Mouse (Mus musculus) ovary, postnatal 10 days (tissue): ENCODE measurements around the gene Lrrc8b.

Experiments
- DNase-seq: peaks from one replicate; pipeline ENCODE4 v3.0.0; 2022; ENCODE audit warnings: low spot score

Gene Lrrc8b

GRCm38 (mm10) chr5:105418851-105419250 is 3.3 kb downstream of the Lrrc8b start:
- DNase-seq: no peak

DNA sequence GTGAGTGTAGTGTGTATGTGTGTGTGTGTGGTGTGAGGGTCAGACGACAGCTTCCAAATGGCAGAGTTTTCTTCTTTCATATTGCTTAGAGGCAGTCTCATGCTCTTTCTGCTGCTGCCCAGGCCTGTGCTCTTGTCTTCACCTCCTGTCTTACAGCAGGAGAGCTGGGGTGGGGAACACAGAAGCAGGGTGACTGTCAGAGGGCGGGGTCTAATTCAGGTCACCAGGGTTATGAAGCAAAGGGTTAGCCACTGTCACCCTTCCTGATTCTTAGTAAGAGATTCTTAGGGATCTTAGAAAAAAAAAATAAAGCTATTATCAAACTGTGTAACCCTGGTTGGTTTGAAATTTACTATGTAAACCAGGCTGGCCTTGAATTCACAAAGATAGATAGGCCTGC is 10.0 kb downstream of the Lrrc8b start:
- DNase-seq: no peak

GRCm38 (mm10) chr5:105427326-105427725 is 11.8 kb downstream of the Lrrc8b start:
- no peak for DNase-seq

GRCm38 (mm10) chr5:105428265-105428974 is 12.8 kb downstream of the Lrrc8b start:
- no peak for DNase-seq

DNA sequence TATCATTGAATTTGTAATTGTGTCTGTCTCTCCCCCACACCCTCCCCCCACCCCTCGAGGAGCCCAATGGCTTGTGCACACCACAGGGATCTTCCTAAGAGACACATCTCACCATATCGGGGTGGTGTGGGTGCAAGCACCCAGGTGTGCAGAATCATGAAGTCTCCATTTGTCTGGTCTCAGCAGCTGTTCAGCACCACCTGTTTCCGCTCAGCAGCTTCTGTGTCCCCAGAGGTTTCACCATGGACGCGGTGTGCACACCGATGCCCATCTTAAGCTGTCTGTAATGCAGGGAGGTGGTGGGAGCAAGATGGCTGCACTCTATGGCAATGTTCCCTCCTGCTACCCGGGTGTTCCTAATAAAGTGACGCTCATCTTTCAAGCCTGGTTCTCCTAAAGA is 14.6 kb downstream of the Lrrc8b start:
- DNase-seq: no peak

- DNase-seq: no peak
These were observed 24.0 kb downstream of the Lrrc8b start for GRCm38 (mm10) chr5:105439608-105440007.

DNA sequence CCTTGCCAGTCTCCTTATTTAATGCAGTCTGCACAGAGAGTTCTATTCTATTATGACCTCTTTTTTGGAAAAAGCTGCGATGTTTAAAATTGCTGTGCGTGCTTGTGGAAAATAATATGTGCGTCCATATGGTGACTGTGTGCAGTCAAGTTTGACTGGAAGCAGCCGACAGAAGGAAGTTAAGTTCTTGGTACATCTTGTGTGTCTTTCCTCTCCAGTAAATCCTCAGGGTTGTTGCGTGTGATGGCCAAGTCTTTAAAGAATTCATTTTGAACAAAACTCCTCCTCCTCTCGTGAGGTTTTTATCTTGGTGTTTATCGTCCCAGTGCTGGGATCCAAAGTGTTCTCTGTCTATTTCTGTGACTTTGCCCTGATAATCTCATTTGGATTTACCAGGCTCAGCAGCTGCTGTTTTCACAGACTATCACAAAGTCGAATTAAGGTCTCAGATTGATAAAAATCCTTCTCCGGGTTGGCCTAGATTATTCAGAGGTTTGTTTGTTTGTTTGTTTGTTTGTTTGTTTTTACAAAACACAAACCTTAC is 25.5 kb downstream of the Lrrc8b start:
- DNase-seq: no peak

DNA sequence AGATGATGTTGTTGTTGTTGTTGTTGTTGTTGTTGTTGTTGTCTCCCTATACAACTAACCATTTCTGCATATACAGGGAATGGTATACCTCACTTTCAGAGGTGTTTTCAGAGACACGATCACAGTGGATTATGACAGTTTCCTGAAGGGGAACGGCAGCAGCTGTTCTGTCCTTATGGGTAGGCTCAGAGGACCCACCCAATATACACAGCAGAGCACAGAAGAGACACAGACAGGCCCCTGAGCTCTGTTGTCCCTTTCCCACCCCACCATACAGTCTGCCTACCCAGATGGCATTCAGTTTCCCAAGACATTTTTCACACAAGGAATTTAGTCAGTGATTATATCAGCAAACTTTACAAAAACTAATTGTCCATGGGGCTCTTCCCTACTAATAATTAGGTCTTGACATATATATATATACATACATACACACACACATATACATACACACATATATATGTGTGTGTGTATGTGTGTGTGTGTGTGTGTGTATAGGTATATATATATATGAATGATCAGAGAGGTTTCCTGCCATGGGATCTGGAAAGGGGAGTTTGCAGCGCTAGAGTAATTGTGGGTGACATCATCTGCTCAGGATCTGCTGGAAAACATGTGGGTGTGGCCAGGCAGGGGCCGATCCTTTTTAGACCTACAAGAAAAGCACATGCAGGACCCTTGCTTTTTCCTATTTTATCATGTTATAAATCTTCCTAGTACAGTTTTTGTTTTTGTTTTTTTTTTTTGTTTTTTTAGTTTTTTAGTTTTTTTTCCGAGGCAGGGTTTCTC is 26.8 kb downstream of the Lrrc8b start:
- DNase-seq: no peak

- DNase-seq: no peak
These were observed 27.7 kb downstream of the Lrrc8b start for GRCm38 (mm10) chr5:105443057-105443815.

GRCm38 (mm10) chr5:105445686-105446085 is 30.1 kb downstream of the Lrrc8b start:
- DNase-seq: no peak

GRCm38 (mm10) chr5:105454105-105454504 is 38.5 kb downstream of the Lrrc8b start:
- no peak for DNase-seq

GRCm38 (mm10) chr5:105459077-105459476 is 43.5 kb downstream of the Lrrc8b start:
- DNase-seq: no peak

- no peak for DNase-seq
These were observed 45.0 kb downstream of the Lrrc8b start for GRCm38 (mm10) chr5:105460551-105460950.

DNA sequence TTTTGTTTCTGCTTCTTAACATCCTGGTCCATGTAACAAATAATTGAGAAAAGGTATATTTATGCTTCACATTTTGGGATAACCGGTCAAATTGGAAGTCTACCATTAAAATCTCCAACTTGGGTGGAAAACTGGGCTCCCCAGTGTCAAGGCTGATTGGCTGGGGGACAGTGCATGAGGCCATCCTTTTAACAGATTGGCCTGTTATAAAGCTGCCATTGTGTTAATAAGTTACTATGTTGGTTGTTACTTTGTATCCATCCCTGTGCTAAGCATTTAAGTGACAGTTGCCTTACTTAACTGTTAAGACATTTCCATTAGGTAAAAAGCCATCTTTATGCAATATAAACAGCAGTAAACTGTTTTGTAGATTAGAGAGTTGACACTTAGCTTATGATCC is 45.5 kb downstream of the Lrrc8b start:
- no peak for DNase-seq

- no peak for DNase-seq
These were observed 49.1 kb downstream of the Lrrc8b start for GRCm38 (mm10) chr5:105464671-105465070.

- no peak for DNase-seq
These were observed 50.0 kb downstream of the Lrrc8b start for GRCm38 (mm10) chr5:105465550-105465949.

- no peak for DNase-seq
These were observed 50.9 kb downstream of the Lrrc8b start for GRCm38 (mm10) chr5:105466471-105466902.

- DNase-seq: no peak
These were observed 51.7 kb downstream of the Lrrc8b start for GRCm38 (mm10) chr5:105467271-105467670.

DNA sequence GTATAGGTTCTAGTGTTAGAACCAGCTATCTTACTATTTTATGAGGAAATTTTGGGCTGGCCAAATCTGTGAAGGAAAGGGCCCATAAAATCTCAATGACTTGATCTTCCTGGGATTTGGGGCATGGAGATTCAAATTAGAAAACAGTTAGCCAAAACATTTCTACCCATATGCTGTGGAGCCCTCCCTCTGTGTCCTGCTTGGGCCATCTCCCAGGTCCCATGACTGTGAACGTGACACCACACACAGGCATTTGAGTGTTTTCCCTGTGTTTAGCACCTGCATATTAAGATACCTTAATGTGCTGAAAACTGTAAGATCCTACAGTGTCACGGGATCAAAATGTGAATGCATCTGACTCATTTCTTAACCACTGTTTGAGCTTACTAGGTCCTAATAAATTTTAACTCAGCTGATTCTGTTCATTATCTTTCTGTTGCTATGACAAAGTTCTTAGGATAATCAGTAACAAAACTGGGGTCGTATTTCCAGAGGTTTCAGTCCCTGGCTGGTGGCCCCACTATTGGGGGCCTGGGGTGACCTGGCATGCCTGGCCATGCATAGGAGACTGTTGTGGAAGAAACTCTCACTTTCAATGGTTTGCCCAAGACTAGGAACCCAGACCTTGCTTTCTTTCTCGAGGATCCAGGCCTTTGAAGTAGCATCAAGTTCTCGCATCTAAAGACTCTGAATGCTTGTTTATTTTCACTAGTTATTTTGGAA is 57.6 kb downstream of the Lrrc8b start:
- DNase-seq: no peak

DNA sequence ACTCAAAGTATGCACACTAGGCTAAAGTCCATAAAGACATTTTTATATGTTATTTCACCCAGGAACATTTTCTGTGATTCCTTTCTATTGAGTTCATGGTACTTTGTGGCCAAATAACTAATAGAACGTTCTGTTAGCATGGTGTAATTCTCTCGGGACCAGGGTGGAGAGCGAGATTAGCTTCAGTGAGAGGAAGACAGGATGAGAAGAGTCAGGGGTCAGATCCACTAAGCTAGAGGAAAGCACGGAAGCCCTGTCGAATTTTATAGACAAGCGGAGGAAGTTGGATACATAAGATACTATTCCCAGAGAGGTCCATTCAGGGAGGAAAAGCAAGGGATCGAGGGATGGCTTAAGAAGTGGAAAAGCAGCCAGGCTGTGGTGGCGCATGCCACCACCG is 62.0 kb downstream of the Lrrc8b start:
- no peak for DNase-seq

DNA sequence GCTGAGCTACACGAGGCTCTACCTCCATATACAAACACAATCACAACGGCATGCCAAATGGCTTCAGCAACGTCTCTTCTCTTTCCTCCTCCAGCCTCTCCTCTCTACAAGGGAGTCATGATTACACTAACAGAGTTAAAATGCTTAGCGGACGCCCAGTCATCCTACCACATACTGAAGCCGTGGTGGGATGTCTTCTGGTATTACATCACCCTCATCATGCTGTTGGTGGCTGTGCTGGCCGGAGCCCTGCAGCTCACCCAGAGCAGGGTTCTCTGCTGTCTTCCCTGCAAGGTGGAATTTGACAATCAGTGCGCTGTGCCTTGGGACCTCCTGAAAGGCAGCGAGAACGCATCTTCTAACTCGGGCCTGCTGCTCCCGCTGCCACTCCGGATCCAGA is 64.1 kb downstream of the Lrrc8b start:
- DNase-seq: no peak

GRCm38 (mm10) chr5:105480561-105480960 is 65.0 kb downstream of the Lrrc8b start:
- DNase-seq: no peak
